Mouse (Mus musculus): Measurements from ENCODE around the gene Scand1. TPM values are rescaled to one million over a fixed set of nuclear protein-coding genes. Genes with fewer than 3 reads are reported as not detected.

Scand1 gene
- 10 to 100 TPM; 96.3 to 98.8 TPM for total RNA-seq (2021)
- long read RNA-seq, experiment 1, transcript Scand1-201 (2 exons, 759 nt) = major isoform, 61 of 110 reads
- long read RNA-seq, experiment 1, partial matches to known transcripts = 49 of 110 reads
- long read RNA-seq, experiment 1, other reads (novel, unspliced or antisense) = 0 of 110 reads
- long read RNA-seq, experiment 2, transcript Scand1-201 (2 exons, 759 nt) = major isoform, 44 of 86 reads
- long read RNA-seq, experiment 2, partial matches to known transcripts = 0 of 86 reads
- long read RNA-seq, experiment 2, other reads (novel, unspliced or antisense) = 42 of 86 reads

- DNase-seq = peak; percentile 90
Observed at GRCm38 (mm10) chr2:156312297-156312897, at the start of gene Scand1, which contains the start of gene Cnbd2. TSS of gene Scand1 (minus strand) at chr2:156312704. TSS of gene Cnbd2 (plus strand) at chr2:156312299.

GRCm38 (mm10) chr2:156356031-156356430 is 43.5 kb upstream of the Scand1 start:
- no peak for DNase-seq

DNA sequence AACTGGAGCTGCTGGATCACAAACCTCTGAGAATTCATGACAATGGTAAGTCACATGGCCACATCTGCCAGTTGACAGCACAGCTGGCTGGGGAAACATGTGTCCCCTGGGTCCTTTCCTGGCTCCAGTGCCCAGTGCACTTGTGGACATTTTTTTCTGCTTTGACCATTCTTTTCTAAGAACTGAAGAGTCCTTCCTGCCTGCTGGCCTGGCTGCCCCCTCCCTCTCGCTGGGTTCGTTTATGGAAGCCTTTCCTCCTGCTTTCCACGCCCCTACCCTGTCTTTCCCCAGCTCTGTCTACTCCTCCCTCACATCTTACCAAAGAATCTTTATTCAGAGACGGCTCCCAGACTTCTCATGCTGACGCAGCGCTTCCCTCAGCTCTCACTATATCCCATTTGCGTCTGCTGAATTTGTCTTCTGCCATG is 40.8 kb upstream of the Scand1 start:
- DNase-seq = peak; percentile 59

- no peak for DNase-seq
Observed at GRCm38 (mm10) chr2:156352413-156353165, 40.1 kb upstream of the Scand1 start.

GRCm38 (mm10) chr2:156351243-156351642 is 38.7 kb upstream of the Scand1 start:
- no peak for DNase-seq

GRCm38 (mm10) chr2:156349286-156349848 is 36.9 kb upstream of the Scand1 start:
- DNase-seq = no peak

DNA sequence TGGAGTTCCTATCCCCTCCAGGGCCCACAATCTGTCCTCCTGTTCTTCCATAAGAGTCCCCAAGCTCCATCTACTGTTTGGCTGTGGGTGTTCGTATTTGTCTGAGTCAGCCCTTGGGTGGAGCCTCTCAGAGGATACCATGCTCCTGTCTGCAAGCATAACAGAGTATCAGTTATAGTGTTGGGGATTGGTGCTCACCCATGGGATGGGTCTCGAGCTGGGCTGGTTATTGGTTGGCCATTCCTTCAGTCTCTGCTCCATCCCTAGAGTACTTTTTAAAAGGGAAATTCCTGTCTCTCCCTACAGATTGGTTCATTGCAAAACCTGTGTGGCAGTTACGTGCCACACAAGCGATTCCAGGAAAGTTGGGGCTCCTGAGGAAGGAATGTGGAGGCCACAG is 36.3 kb upstream of the Scand1 start:
- DNase-seq = no peak

GRCm38 (mm10) chr2:156344775-156345532 is 32.5 kb upstream of the Scand1 start:
- peak; percentile 54 for DNase-seq

DNA sequence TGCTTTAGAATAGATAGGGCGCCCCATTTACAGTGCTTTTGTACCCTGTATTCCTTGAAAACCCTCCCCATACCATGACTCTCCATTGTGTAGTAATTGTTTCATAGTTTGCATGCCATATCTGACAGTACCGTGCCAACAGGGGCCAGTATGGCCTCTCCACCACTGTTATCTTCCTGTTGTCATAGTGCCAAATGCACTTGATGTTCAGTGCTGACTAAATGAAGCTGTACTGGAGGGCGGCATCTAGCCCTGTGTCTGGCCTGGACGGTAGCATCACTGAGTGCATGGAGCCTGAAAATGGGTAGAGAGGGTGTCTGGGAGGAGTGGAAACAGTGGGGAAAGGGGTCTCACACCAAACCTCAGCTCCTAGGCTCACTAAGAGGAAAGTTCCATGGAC is 27.6 kb upstream of the Scand1 start:
- no peak for DNase-seq

DNA sequence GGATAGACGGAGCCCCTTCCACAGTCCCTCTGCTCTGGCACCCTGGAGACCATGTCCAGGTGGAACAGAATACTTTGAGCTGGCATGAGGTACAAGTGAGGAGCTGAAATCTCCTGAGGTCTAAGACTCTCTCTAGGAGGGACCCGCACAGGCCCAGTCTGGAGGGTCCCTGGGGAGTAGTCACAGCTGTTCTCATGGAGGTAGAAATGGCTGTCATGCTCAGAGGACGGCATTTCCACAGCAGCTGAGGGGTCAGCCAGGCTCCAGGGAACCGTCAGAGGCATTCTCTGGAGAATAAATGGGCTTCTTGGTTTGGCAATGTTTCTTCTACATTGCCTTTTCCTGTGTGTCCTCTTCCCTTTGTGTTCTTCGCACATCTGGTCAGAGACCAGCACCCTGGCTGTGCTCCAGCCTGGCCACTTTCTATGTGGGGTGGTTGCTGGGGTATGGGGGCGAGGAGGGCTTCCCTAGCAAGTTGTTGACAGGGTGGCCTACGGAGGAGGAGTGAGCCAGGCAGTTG is 19.0 kb upstream of the Scand1 start:
- no peak for DNase-seq

DNA sequence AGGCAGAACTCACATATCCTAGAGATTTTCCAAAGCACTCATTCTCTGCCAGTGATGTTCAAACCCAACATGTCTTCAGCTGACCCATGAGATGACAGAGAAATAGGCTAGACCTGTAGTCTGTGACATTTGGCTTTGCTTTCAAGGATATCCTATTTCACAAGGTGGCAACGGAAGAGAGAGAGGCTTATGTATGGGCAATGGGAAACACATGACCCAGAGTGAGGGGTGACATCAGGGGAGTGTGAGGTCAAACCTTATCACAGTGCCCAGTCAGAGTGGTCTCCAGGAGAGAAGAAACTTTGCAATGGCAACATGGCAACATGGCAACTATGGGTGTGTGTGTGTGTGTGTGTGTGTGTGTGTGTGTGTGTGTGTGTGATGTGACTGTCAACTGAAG is 18.2 kb upstream of the Scand1 start:
- no peak for DNase-seq

GRCm38 (mm10) chr2:156324681-156325080 is 12.2 kb upstream of the Scand1 start:
- DNase-seq = peak; percentile 33

- DNase-seq = peak; percentile 14
Observed at GRCm38 (mm10) chr2:156324116-156324588, 11.6 kb upstream of the Scand1 start.

DNA sequence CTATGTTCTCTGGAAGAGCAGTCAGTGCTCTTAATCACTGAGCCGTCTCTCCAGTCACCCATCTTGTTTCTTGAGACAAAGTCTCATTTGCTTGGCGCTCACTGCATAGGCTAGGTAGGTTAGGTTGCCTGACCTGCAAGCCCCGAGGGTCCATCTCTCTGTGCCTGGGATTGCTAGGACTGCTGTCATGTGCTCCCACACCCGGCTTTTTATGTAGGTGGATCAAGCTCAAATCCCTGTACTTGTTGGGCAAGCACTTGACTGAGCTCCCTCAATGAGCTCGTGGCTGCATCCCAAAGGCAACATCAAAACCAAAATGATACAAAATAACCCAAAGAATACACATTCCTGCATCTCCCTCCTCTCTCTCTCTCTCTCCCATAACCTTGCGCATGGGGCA is 9.0 kb upstream of the Scand1 start:
- DNase-seq = no peak

DNA sequence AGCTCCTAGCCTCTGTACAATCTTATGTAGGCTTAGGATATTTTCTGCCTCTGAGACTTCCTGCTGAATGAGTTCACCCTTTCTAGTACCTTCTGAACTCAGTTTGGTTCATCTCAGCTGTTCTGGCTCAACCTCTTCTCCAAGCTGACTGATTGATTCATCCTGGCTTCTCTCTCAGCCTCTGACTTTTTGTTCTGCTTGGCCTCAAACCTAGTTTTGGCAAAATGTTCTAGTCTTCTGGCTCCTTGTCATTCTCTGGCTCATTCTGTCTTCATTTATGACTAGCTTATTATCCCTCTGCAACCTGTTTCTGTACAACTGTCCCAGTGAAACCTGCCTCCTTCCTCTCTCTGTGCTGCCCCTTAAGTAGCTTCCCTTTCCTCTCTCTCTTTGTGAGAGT is 6.0 kb upstream of the Scand1 start:
- DNase-seq = no peak

- no peak for DNase-seq
Observed at GRCm38 (mm10) chr2:156314811-156315210, 2.3 kb upstream of the Scand1 start.

GRCm38 (mm10) chr2:156313153-156313552 is 649 bp upstream of the Scand1 start:
- DNase-seq = no peak

DNA sequence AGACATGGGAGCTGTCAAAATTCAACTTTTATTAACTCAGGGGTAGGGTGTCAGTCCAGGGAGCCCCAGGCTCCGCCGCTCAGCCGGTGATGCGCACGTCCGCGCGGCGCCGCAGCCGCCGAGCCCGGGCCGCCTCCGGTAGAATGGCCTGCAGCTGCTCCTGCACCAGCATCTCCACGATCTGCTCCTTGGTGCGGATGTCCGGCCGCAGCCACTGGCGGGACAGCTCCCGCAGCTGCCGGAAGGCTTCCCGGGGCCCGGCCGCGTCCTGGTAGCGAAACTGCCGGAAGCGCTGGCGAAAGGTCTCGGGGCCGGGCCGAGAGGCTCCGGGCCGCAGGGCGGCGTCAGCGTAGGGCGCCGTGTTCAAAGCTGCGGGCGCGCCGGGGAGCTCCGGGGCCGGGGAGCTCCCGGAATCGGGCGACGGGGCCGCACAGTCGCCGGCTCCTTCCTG is 638 bp downstream of the Scand1 start:
- DNase-seq = peak; percentile 78

- DNase-seq = no peak
Observed at GRCm38 (mm10) chr2:156311441-156311840, 1.1 kb downstream of the Scand1 start.

DNA sequence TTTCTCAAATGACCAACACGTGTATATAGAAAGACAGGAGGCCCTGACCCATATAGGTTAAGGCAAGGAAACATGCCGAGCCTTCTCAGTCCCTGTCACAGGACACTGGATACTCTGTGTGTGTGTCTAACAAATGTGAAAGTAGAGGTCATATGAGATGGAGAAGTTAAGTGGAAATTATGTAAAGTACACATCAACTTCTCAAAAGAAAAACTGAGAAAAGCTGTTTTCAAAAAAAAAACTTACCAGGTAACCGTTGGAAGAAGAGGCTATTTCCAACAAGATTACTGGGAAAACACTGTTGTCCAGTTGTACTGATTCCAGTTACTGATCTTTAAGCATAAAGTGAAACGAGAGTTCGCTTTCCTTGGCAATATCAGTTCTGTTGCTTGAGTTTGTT is 1.6 kb downstream of the Scand1 start:
- DNase-seq = no peak

- no peak for DNase-seq
Observed at GRCm38 (mm10) chr2:156310455-156310854, 2.0 kb downstream of the Scand1 start.

DNA sequence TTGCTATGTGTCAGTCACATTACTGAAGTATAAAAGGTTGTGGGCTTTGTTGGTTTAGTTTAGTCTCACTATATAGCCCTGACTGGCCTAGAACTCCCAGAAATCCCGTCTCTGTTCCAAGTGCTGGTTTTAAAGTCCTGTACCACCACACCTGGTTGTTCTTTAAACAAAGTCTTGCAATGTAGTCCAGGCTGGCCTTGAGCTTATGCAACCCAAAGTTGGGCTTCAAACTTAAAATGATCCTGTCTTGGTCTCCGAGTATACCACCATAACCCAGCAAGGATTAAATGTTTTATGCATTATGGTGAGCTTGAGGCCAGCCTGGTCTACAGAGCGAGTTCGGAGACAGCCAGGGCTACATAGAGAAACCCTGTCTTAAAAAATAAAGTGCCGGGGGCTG is 2.6 kb downstream of the Scand1 start:
- no peak for DNase-seq

Measured in adrenal gland, postnatal 10 days (tissue).